Mouse (Mus musculus) stomach, postnatal 0 days (tissue): ENCODE measurements around the gene Bri3.

Source experiments
- CTCF ChIP-seq: IDR thresholded peaks from 2 replicates; pipeline ENCODE4 v1.5.1; 2016; ENCODE audit warnings: antibody characterized with exemption, low read depth, mild to moderate bottlenecking, moderate library complexity
- EP300 ChIP-seq: optimal IDR thresholded peaks from 2 replicates; pipeline ENCODE3; 2016; ENCODE audit warnings: antibody characterized with exemption

DNA sequence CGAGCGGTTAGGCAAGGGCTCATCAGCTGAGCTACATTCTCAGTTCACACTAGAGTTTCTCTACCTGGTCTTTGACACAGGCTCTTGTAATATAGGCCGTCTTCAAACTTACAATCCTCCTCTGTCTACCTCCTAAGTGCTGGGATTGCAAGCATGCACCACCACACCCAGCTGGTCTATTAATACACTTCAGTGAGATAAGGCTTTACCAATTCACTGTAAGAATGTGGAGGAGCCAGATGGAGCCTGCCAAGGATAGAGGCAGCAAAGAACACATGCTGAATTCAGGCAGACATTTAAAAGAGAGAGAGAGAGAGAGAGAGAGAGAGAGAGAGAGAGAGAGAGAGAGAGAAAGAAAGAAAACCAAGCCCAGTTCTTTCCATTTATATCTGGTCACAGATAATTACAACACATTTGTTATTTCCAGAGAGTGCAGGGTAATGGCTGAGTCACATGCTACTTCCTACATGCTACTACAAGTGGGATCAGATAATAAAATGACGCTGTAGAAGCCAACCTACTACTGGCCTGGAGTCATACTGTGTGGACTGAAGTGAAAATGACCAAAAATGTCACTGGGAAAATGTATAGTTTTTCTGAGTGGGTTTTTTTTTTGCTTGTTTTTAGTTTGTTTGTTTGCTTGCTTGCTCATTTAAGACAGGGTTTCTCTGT is 45.7 kb downstream of the Bri3 start:
- no peak for TF ChIP-seq CTCF
- TF ChIP-seq EP300: no peak
